Mouse (Mus musculus) lung, adult 10 weeks (tissue): ENCODE results near the gene Ano1. TPM values are rescaled to one million over a fixed set of nuclear protein-coding genes. Genes with fewer than 3 reads are reported as not detected.

ENCODE experiments used
- polyA plus RNA-seq: library from polyadenylated mRNA; stranded (reverse); fragments of 350-450 nt; fragmentation: Illumina TruSeq; extraction: RNeasy Lipid Tissue Mini Kit (QIAGEN cat#74804); gene quantifications from one replicate; pipeline ENCODE4 v1.2.3, GENCODE M21; 2014; ENCODE audit warnings: low read depth, low replicate concordance; ENCODE audit not compliant: insufficient read depth

The Ano1 gene
- 16.6 TPM for polyA plus RNA-seq

DNA sequence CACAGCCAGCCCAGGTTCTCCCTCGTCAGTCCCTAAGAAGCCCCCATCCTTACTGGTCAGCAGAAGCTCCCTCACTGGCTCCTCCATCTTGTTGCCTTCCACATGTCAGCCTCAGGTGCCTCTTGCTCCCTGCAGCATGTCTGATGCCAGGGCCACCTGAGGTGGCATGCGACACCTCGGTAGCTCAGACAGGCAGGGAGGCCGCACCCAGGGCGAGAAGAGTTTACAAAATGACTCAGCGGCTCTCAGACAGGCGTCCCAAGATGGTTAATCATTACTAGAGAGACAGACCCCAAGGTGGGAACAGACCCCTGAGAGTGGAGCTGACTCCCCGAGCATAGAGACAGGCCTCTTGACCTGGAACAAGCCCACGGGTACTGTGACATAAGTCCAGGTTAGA lies at the start of gene Ano1:
Ano1 (minus strand) TSS at position 142 of the 400 bp plus-strand sequence.

DNA sequence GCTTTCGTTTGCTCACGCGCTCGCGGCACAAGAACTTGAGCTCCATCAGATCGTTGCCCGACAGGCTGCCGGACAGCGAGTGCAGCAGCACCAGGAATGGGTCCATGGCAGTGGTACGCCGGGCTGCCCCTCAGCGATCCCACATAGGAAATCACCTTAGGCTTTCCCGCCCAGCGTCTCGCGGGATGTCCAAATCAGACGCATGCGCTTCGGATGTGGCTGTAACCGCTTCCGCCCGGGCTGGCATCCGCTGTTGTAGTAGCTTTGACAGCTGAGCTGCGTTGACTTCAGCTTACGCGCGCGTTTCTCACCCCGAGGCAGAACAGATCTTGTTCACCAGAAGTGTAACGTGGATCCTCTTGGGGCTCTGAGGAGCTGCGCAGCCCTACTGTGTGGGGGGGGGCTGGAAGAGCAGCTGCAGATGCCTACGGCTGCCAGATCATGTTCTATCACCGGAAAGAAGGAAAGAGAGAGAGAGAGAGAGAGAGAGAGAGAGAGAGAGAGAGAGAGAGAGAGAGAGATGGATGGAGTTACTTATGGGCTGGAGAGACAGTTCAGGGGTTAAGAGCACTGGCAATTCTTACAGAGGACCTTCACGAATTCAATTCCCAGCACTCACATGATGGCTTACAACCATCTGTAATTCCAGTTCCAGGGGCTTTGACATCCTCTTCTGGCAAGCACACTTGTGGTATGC lies 169.3 kb downstream of the Ano1 start, which contains the start of gene Fadd:
Fadd (minus strand) TSS at position 180 of the 697 bp plus-strand sequence.

DNA sequence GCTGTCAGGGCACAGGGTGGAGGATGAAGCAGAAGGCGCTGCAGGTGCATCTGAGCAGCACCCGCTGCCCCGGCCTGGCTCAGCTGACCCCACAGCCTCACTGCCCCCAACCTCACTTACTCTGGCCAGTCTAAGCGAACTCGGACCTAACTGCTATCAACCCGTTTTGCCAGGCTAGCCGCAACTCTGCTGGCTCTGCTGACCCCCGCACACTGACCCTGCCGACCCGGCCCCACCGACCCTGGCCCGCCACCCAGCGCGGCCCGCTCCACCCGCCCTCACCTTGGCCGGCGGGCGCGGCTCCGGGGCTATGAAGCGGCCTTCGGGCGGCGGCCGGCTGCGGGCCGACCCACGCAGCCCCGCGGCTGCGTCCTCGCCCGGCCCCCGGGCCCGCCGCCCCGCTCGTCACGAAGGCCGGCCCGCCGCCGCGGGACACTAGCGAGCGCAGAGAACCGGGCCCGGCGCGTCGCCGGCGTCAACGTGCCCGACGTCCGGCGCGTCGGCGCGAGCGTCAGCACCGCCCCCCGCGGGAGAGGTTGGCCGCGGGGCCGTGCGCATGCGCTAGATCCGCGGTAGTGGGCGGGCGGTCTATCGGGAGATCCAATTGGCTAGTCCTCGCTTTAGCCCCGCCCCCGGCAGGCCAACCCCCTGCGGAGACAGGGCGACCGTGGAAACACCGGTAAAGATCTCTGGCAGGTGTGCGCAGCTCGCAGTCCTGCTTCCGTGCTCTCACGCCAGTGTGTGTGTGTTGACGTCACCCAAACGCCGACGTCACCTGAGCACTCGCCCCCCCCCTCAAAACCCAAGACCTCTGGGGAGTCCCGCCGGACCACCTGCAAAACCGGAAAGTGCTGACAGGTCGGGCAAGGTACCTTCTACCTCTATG lies 198.3 kb downstream of the Ano1 start, which contains the start of gene Ppfia1:
Ppfia1 (minus strand) TSS at position 493 of the 886 bp plus-strand sequence.

Other genes with a start within 250 kb of the Ano1 start
- 16.8 TPM for gene Ppfia1, start 198.2 kb downstream of the Ano1 start, polyA plus RNA-seq
- 5.0 TPM for gene Fadd, start 169.5 kb downstream of the Ano1 start, polyA plus RNA-seq
- gene Fgf3, start 86.1 kb upstream of the Ano1 start, polyA plus RNA-seq = not detected
- gene Fgf4, start 95.4 kb upstream of the Ano1 start, polyA plus RNA-seq = not detected
- gene Fgf15, start 144.6 kb upstream of the Ano1 start, polyA plus RNA-seq = not detected
- 17.7 TPM for gene LTO1, start 163.1 kb upstream of the Ano1 start, polyA plus RNA-seq
- 50.2 TPM for gene Ccnd1, start 188.0 kb upstream of the Ano1 start, polyA plus RNA-seq